Mouse (Mus musculus): ENCODE results near the gene Atp6v1g2. TPM values are rescaled to one million over a fixed set of nuclear protein-coding genes. Genes with fewer than 3 reads are reported as not detected.

Gene Atp6v1g2
- 1 to 10 TPM; 1.9 to 2.0 TPM for total RNA-seq (2021)
- long read RNA-seq, experiment 1: 0 reads
- long read RNA-seq, experiment 2, partial matches to known transcripts: 0 of 2 reads
- long read RNA-seq, experiment 2, other reads (novel, unspliced or antisense): 1 of 2 reads

DNA sequence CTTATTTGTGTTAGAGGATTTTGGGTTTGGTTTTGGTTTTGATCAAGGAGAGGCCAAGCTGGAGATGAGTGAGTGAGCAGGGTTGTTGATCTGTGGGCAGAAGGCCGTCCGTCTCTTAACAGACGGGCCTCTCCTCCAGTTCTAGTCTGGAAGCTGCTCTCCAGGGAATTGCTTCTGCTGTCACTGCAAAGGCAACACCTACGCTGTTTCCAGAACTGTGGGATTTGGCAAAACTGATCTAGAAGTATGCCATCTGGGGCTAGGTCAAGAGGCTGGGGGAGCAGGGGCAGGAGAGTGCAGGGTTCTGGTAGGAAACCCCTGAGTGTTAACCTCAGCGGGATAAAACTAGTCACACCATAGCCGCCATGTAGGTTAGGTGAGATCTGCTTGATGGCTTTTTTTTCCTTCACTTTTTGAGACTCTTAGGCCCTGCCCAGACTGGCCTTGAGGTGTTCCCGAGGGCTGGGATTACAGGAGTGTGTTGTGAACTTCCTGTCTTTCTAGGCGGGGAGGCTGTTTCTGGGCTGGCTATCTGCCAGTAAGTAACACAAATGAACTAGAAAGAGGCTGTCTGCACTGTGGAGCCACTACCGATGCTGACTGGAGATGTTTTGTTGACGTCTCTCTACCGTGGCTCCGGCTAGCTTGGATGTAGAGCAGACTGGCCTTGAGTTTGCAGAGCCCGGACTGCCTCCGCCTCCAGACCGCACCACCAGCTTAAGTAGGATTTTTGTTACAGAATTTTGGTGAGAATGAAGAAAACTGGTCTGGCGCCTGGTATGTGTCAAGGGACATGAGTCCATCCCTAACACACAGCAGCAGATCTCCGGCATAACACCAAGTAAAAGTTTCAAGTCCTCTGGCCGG, at the start of gene Atp6v1g2:
Gene Atp6v1g2, plus strand, starts transcription at position 547 of the 867 bp plus-strand sequence.
- TF ChIP-seq CTCF (IDR thresholded peaks at IDR 0.05): no peak

DNA sequence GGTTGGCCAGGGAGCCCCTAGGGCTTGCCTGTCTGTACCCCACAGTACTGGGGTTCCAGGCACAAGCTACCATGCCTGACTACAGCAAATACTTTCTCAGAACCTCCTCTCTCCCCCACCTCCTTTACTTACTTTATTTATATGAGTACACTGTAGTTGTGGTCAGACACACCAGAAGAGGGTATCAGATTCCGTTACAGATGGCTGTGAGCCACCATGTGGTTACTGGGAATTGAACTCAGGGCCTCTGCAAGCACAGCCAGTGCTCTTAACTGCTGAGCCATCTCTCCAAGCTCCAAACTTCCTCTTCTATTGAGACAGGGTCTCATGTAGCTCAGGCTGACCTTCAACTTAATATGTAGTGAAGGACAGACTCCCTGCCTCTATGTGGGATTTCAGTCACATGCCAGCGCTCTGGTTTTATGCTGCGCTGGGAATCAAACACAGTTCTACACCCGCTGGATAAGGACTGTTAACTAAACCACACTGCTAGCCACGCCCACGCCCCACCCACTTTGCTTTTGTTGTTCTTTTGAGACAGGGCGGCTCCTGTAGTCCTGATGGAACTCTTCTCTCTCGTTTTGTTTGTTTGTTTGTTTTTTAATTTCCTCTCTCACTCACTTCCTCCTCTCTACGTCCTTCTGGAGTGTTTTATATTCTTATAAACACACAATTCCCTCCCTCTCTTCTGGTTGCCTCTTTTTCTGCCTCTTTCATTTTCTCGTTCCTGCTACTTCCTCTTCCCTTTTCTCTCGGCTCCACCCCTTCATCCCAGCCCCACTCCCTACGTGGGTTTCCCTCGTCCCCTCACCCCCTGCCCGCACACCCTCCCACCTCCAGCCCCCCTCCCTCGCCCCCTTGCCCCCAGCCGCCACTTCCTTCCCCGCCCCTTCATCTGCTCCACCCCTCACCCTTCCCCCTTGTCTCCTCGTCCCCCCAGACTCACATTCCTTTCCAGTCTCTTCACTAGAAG, 47.5 kb upstream of the Atp6v1g2 start:
- H3K4me3 ChIP-seq: peak overlapping the region; percentile 73
- peak overlapping the region; percentile 81 for H3K27ac ChIP-seq
- intact Hi-C loops (cut with DNase I): no loop called here
- TF ChIP-seq CTCF (IDR thresholded peaks at IDR 0.05): no peak
- DNase-seq: peak; percentile 81

More for the DNA sequence above, at the start of gene Atp6v1g2:
- intact Hi-C loops (cut with DNase I): loop anchor here (2.0 to 10.0 kb wide), 3 partner anchors 36 to 209 kb away; partner anchors contain the start of gene Sapcd1
- H3K4me3 ChIP-seq: peak within 1 kb of the TSS; percentile 80
- no peak for DNase-seq
- H3K27ac ChIP-seq: peak within 1 kb of the TSS; percentile 95

DNA sequence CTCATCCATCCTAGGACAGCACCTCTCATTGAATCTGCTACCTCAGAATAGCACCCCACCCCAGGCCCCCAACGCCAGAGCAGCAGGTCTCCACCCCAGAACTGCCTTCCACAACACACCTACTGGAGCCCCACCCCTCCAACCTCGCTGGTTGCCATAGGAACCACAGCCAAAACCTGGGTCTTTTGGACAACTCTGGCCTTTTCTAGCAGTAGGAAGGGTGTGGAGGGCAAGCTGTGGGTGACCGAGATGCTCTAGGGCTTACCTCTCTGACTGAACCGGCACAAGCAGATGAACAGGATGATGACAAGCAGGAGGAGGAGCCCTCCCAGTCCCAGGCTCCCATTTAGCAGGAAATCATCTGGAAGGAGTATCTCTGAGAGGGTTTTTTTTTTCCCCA, 46.8 kb upstream of the Atp6v1g2 start:
- peak overlapping the region; percentile 81 for H3K27ac ChIP-seq
- H3K4me3 ChIP-seq: peak overlapping the region; percentile 73
- no peak for TF ChIP-seq CTCF (IDR thresholded peaks at IDR 0.05)
- intact Hi-C loops (cut with DNase I): no loop called here
- no peak for DNase-seq

DNA sequence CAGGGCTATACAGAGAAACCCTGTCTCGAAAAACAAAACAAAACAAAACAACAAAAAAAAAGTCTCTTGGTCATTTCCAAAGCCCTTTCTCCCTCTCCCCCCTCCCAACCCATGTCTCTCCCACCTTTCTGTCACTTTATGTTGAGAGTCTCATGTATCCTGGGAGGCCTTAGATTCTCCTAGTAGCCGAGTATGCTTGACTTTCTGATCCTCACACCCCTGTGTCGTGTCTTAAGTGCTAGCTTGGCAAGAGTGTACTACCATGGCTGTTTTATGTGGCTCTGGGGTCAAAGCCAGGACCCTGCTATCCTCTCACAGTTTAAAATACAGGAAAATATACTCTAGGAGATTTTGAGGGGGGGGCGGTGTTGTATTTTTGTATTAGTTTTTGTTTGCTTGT, 46.1 kb upstream of the Atp6v1g2 start:
- DNase-seq: no peak
- Histone ChIP-seq H3K4me3 (no peak overlapping the region), H3K27ac (no peak overlapping the region)
- no peak for TF ChIP-seq CTCF (IDR thresholded peaks at IDR 0.05)
- intact Hi-C loops (cut with DNase I): no loop called here

DNA sequence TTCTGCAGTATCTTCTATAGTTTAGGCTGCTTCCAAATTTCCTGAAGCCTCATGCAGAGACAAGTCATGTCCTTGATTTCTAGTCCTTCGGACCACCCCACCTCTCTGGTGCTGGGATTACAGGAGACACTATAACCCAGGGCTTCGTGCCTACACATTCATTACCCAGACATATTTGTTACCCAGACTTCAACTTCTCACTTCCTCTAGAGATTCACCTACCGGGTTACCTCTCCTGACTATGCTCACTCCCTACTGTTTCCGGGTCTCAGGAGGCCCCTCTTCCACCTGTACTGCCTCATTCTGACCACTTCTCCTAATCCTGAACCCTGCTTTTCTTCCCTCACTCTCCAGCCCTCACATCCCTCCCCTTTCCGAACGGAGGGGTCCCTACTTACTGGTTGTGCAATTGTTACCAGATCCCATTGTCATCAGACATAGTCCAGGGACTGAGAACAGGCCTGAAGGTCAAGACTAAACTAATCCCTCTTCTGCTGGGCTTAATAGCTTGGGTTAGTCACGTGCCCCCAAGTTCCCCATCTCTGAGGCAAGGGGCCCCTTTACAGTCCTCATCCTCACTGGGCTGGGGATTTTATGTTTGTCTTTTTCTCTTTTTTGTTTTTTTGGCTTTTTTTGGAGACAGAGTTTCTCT, 45.4 kb upstream of the Atp6v1g2 start, which contains the start of gene Lst1:
Gene Lst1, minus strand, starts transcription at position 481 of the 652 bp plus-strand sequence.
- DNase-seq: no peak
- intact Hi-C loops (cut with DNase I): no loop called here
- H3K4me3 ChIP-seq: peak within 1 kb of the TSS; percentile 8; the same call in 1 of the 2 replicates
- no peak within 1 kb of the TSS; the same call in 1 of the 2 replicates for H3K27ac ChIP-seq
- no peak for TF ChIP-seq CTCF (IDR thresholded peaks at IDR 0.05)

DNA sequence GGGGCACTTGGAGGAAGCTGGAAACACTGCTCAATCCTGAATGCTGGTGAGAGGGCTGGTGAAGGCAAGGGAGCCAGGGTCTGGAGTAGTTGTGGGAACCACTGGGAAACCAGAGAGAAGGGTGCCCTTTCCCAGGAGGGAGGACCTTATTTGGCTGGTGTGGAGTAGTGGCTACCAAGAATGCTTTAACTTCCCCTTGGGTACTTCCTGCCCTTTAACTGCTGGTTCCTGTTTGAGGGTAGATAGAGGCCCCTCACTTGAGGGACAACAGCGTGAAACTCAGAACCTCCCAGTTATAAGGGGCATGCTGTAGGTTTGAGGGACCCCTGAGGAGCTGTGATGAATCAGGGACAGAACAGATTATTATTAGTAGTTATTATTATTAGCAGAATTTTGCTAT, 44.3 kb upstream of the Atp6v1g2 start:
- TF ChIP-seq CTCF (IDR thresholded peaks at IDR 0.05): no peak
- DNase-seq: no peak
- Histone ChIP-seq H3K4me3 (no peak overlapping the region), H3K27ac (no peak overlapping the region; the same call in 1 of the 2 replicates)
- intact Hi-C loops (cut with DNase I): no loop called here

DNA sequence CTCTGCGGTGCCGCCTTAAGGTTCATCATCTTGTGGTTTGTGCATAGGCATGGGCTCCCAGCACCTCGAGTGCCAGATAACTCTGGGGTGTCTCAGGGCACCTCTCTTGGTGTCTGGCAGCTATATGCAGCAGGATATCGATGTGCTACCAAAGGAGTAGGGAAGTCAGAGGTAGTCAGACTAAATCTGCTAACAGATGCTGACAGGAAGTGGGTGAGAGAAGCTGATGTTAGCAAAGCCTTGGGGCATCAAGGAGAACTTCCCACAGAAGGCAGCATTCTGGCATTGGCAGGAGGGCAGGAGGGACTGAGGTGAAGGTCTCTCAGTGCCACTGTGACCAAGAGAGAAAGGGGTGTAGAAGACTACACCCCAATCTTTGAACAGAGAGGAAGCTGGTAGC, 43.4 kb upstream of the Atp6v1g2 start:
- no peak overlapping the region for H3K27ac ChIP-seq
- DNase-seq: no peak
- intact Hi-C loops (cut with DNase I): no loop called here
- no peak overlapping the region for H3K4me3 ChIP-seq
- no peak for TF ChIP-seq CTCF (IDR thresholded peaks at IDR 0.05)

DNA sequence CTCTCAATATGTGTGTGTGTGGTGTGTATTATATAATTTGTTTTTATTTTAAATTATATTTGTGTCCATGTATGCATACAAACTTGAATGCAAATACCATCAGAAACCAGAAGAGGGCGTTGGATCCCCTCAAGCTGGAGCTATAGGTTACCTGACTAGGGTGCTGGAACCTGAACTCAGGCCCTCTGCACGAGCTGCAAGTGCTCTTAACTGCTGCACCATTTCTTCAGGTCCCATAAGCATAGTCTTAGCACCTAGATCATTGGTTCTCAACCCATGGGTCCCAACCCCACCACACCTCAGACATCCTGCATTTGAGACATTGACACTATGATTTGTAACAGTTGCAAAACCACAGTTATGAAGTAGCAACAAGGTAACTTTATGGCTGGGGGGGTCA, 41.7 kb upstream of the Atp6v1g2 start:
- 0 out of 2 replicates have a peak, but pooled peaks have one; percentile 5 for TF ChIP-seq CTCF (IDR thresholded peaks at IDR 0.05)
- intact Hi-C loops (cut with DNase I): no loop called here
- no peak for DNase-seq
- no peak overlapping the region for H3K4me3 ChIP-seq
- H3K27ac ChIP-seq: no peak overlapping the region

DNA sequence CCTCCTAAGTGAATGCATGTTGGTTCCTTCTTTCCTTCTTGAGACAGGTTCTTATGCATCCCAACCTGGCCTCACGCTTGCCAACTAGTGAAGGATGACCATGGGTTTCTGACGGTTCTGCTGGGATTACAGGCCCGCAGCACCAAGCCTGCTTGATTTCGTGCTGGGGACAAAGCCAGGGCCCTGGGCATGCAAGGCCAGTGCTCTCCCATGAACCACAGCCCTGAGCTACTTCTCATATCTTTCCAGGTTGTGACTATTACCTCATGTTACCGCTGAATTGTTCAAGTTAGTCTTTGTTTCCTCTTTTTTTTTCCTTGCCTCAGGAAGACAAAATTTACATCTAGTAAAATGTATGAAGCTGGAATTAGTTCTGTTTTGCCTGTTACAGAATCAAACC, 40.5 kb upstream of the Atp6v1g2 start:
- no peak for DNase-seq
- no peak for TF ChIP-seq CTCF (IDR thresholded peaks at IDR 0.05)
- H3K4me3 ChIP-seq: no peak overlapping the region
- intact Hi-C loops (cut with DNase I): no loop called here
- H3K27ac ChIP-seq: no peak overlapping the region

DNA sequence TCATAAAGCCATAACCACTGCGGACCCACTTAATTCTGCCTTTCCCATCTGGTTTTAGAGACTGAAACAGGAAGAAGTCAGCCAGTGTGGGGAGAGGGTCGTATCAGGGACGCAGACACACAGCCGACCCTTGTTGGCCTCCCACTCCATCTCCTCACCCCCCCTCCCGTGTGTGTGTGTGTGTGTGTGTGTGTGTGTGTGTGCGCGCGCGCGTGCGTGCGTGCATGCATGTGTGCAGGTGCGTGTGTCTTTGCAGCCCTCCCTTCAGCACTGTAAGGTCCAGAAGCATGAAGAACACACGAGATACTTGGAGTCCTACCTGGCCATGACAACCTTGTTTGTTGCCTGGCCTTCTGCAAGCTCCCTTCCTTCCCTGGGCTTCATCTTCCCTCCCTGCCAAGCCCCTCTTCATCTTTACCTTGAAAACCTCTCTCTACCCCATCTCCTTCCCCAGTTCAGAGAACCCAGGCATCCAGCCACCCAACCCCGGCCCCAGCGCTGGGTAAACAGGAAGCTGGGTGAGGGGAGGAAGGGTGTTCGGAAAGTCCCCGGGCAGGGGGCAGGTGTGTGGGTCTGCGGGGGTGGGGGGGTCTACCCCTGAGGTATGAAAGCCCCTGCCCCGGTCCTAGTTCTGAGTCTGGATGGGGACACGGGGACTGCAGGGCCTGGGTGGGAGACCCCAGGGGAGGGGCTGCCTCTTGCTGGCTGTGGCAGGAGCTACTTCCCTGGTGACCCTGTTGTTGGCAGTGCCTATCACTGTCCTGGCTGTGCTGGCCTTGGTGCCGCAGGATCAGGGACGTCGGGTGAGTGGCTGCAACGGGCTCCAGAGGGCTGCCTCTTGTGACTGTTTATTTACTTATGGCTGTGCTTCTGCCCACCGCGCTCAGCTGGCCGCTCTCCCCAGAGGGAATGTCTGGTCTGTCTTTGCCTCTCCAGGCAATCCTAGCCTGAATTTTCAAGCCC, 39.3 kb upstream of the Atp6v1g2 start, which contains the start of gene Ltb:
Gene Ltb, plus strand, starts transcription at position 559 of the 963 bp plus-strand sequence.
- TF ChIP-seq CTCF (IDR thresholded peaks at IDR 0.05): no peak
- Histone ChIP-seq H3K27ac (peak within 1 kb of the TSS; percentile 62), H3K4me3 (peak within 1 kb of the TSS; percentile 76)
- intact Hi-C loops (cut with DNase I): loop anchor here (2.0 kb wide), 1 partner anchor 15 kb away; no protein-coding TSS in a partner anchor
- DNase-seq: no peak
